Mouse (Mus musculus) E14TG2a.4 (cell line): ENCODE results near the gene Rbm4.
"Not testable (repeated sequence)": the region's sequence is repeated elsewhere in the genome, so short reads cannot be mapped to it uniquely, and the experiment has no call there.

Source experiments
- H3K27me3 ChIP-seq: 2 replicates; pipeline ENCODE4 v1.6.1; 2014; ENCODE audit warnings: low read length, control low read depth; ENCODE audit not compliant: insufficient read depth
- H3K36me3 ChIP-seq: 2 replicates; pipeline ENCODE4 v1.6.1; 2014; ENCODE audit warnings: low read length, control low read depth; ENCODE audit not compliant: insufficient read depth
- H3K4me1 ChIP-seq: replicated peaks from 2 replicates; pipeline ENCODE4 v1.6.1; 2014; ENCODE audit warnings: low read depth, low read length, control low read depth
- H3K4me3 ChIP-seq: replicated peaks from 2 replicates; pipeline ENCODE4 v1.5.1; 2014; ENCODE audit warnings: mild to moderate bottlenecking, low read length
- H3K9me3 ChIP-seq: 2 replicates; pipeline ENCODE4 v1.6.1; 2014; ENCODE audit warnings: low read length, control low read depth
- CTCF ChIP-seq: conservative IDR thresholded peaks from 2 replicates; pipeline ENCODE4 v1.5.1; 2014; ENCODE audit warnings: low read length
- NANOG ChIP-seq: IDR thresholded peaks from 2 replicates; pipeline ENCODE4 v1.6.1; 2014; ENCODE audit warnings: borderline replicate concordance, low read length, mixed read lengths
- POU5F1 ChIP-seq: IDR thresholded peaks from 2 replicates; pipeline ENCODE4 v1.6.1; 2014; ENCODE audit warnings: low read length, borderline replicate concordance

The Rbm4 gene

GRCm38 (mm10) chr19:4828444-4829114 lies 34.9 kb upstream of the Rbm4 start:
- TF ChIP-seq CTCF (no peak), NANOG (no peak), POU5F1 (no peak)
- H3K9me3 ChIP-seq: no peaks in the 10 kb centered on the region
- no peaks in the 10 kb centered on the region for H3K27me3 ChIP-seq
- H3K4me3 ChIP-seq: peak overlapping the region; percentile 48
- H3K4me1 ChIP-seq: peaks cover 86% of the 10 kb centered on the region
- peaks cover 55% of the 10 kb centered on the region for H3K36me3 ChIP-seq

GRCm38 (mm10) chr19:4820678-4821303 lies 27.1 kb upstream of the Rbm4 start:
- Histone ChIP-seq H3K4me1 (peaks cover 30% of the 10 kb centered on the region), H3K36me3 (peaks cover 15% of the 10 kb centered on the region), H3K9me3 (no peaks in the 10 kb centered on the region), H3K27me3 (no peaks in the 10 kb centered on the region), H3K4me3 (no peak overlapping the region)
- TF ChIP-seq NANOG (no peak), CTCF (no peak; the same call in 1 of the 2 replicates), POU5F1 (no peak)

DNA sequence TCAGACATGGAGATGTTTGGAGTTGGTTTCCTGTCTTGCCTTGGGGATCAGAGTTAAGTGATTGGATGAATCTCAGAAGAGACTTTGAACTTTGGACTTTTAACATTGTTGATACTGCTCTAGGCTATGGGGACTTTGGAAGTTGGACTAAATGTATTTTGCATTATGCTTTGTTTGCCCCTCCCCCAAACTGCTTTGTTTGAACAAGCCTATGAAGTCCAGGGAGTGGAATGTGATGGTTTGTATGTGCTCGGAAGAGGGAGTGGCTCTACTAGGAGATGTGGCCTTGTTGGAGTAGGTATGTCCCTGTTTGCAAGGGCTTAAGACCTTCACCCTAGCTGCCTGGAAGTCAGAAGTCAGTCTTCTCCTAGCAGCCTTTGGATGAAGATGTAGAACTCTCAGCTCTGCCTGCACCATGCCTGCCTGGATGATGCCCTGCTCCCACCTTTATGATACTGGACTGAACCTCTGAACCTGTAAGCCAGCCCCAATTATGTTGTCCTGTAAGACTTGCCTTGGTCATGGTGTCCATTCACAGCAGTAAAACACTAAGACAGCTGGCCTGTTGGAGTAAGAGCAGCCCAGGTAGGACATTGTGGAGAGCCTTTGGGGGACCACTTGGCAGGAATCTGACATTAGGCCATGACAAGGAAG lies 23.6 kb upstream of the Rbm4 start:
- H3K4me3 ChIP-seq: no peak overlapping the region
- no peaks in the 10 kb centered on the region for H3K36me3 ChIP-seq
- no peaks in the 10 kb centered on the region for H3K9me3 ChIP-seq
- TF ChIP-seq POU5F1 (no peak), CTCF (no peak), NANOG (no peak)
- peaks cover 23% of the 10 kb centered on the region for H3K4me1 ChIP-seq
- no peaks in the 10 kb centered on the region for H3K27me3 ChIP-seq

- no peak overlapping the region; the same call in 1 of the 2 replicates for H3K4me3 ChIP-seq
- no peaks in the 10 kb centered on the region for H3K9me3 ChIP-seq
- H3K27me3 ChIP-seq: no peaks in the 10 kb centered on the region
- peaks cover 16% of the 10 kb centered on the region for H3K36me3 ChIP-seq
- H3K4me1 ChIP-seq: peaks cover 24% of the 10 kb centered on the region
- TF ChIP-seq POU5F1: no peak
- peak; percentile 71 for TF ChIP-seq CTCF
- TF ChIP-seq NANOG: no peak
Measured at GRCm38 (mm10) chr19:4813015-4813414, 19.3 kb upstream of the Rbm4 start.

DNA sequence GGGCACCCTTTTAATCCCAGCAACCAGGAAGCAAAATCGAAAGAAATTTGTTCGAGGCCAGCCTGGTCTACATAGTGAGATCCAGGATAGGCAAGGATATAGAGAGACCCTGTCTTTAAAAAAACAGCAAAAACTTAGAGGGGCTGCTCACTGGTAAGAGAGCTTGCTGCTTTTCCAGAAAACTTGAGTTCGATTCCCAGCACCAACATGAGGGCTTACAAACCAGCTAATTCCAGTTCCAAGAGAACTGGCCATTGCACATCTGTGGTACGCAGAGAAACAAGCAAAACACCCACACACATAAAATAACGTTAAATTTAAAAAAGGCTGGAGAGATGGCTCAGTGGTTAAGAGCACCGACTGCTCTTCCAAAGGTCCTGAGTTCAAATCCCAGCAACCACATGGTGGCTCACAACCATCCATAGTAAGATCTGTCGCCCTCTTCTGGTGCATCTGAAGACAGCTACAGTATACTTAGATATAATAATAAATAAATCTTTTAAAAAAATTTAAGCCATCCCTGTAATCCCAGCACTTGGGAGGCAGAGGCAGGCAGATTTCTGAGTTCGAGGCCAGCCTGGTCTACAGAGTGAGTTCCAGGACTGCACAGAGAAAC lies 18.7 kb upstream of the Rbm4 start:
- peaks cover 27% of the 10 kb centered on the region for H3K4me1 ChIP-seq

GRCm38 (mm10) chr19:4811909-4812242 lies 18.2 kb upstream of the Rbm4 start:
- H3K4me1 ChIP-seq: peaks cover 27% of the 10 kb centered on the region
- peaks cover 27% of the 10 kb centered on the region for H3K36me3 ChIP-seq
- no peak for TF ChIP-seq CTCF
- TF ChIP-seq POU5F1: no peak
- no peak for TF ChIP-seq NANOG
- no peaks in the 10 kb centered on the region for H3K9me3 ChIP-seq
- H3K27me3 ChIP-seq: no peaks in the 10 kb centered on the region
- peak overlapping the region; percentile 99 for H3K4me3 ChIP-seq

More for the DNA sequence above, 18.7 kb upstream of the Rbm4 start:
- peaks cover 22% of the 10 kb centered on the region for H3K36me3 ChIP-seq
- H3K27me3 ChIP-seq, H3K9me3 ChIP-seq: not testable (repeated sequence)
- H3K4me3 ChIP-seq: peak overlapping the region; percentile 99
- TF ChIP-seq CTCF: 0 out of 2 replicates have a peak, but pooled peaks have one; percentile 8

- peaks cover 33% of the 10 kb centered on the region for H3K4me1 ChIP-seq
- H3K36me3 ChIP-seq: peaks cover 33% of the 10 kb centered on the region
- H3K27me3 ChIP-seq: no peaks in the 10 kb centered on the region
- TF ChIP-seq NANOG (no peak), CTCF (no peak), POU5F1 (no peak)
- H3K9me3 ChIP-seq: no peaks in the 10 kb centered on the region
- H3K4me3 ChIP-seq: peak within 1 kb of the TSS; percentile 99
Measured at GRCm38 (mm10) chr19:4811063-4811908, 17.6 kb upstream of the Rbm4 start, which contains the start of the genes Gm21992 and Rbm14. Gm21992 (minus strand) TSS chr19:4811612. Rbm14 (minus strand) TSS chr19:4811634.
